Mouse (Mus musculus): ENCODE measurements at regions not wholly inside any gene's neighbourhood (a gene's known extent, or its start where the extent isn't known, plus 50 kb on each side); places are given as distances from the start of the nearest gene placed in this dataset.
"Not testable (repeated sequence)": the region's sequence is repeated elsewhere in the genome, so short reads cannot be mapped to it uniquely, and the experiment has no call there.

- DNase-seq (ENCODE audit: low spot score): no peak
These were observed 421.6 kb upstream of the Zfp507 start for GRCm38 (mm10) chr7:36224416-36224815.

- DNase-seq (ENCODE audit: low spot score): no peak
These were observed 415.6 kb upstream of the Zfp507 start for GRCm38 (mm10) chr7:36218386-36218785.

- no peak for DNase-seq (ENCODE audit: low spot score)
These were observed 407.2 kb upstream of the Zfp507 start for GRCm38 (mm10) chr7:36210034-36210433.

GRCm38 (mm10) chr7:36207525-36208260 lies 404.9 kb upstream of the Zfp507 start:
- no peak for DNase-seq (ENCODE audit: low spot score)

GRCm38 (mm10) chr7:36198091-36198700 lies 395.4 kb upstream of the Zfp507 start:
- no peak for DNase-seq (ENCODE audit: low spot score)

GRCm38 (mm10) chr7:36196154-36196720 lies 393.4 kb upstream of the Zfp507 start:
- no peak for DNase-seq (ENCODE audit: low spot score)

- no peak for DNase-seq (ENCODE audit: low spot score)
These were observed 389.8 kb upstream of the Zfp507 start for GRCm38 (mm10) chr7:36192645-36193044.

GRCm38 (mm10) chr7:36177947-36178346 lies 375.1 kb upstream of the Zfp507 start:
- peak; percentile 7 for DNase-seq (ENCODE audit: low spot score)

GRCm38 (mm10) chr7:36175296-36175695 lies 372.5 kb upstream of the Zfp507 start:
- no peak for DNase-seq (ENCODE audit: low spot score)

GRCm38 (mm10) chr7:36172511-36172910 lies 369.7 kb upstream of the Zfp507 start:
- DNase-seq (ENCODE audit: low spot score): not testable (repeated sequence)

GRCm38 (mm10) chr7:36157270-36157945 lies 354.6 kb upstream of the Zfp507 start:
- DNase-seq (ENCODE audit: low spot score): peak; percentile 62

- no peak for DNase-seq (ENCODE audit: low spot score)
These were observed 353.8 kb upstream of the Zfp507 start for GRCm38 (mm10) chr7:36156595-36156994.

GRCm38 (mm10) chr7:36155576-36155975 lies 352.8 kb upstream of the Zfp507 start:
- DNase-seq (ENCODE audit: low spot score): no peak

GRCm38 (mm10) chr7:36155159-36155558 lies 352.4 kb upstream of the Zfp507 start:
- DNase-seq (ENCODE audit: low spot score): no peak

GRCm38 (mm10) chr7:36150871-36151560 lies 348.2 kb upstream of the Zfp507 start:
- DNase-seq (ENCODE audit: low spot score): peak; percentile 56

GRCm38 (mm10) chr7:36136571-36136970 lies 333.8 kb upstream of the Zfp507 start:
- no peak for DNase-seq (ENCODE audit: low spot score)

GRCm38 (mm10) chr7:36134557-36134956 lies 331.8 kb upstream of the Zfp507 start:
- no peak for DNase-seq (ENCODE audit: low spot score)

- DNase-seq (ENCODE audit: low spot score): no peak
These were observed 330.9 kb upstream of the Zfp507 start for GRCm38 (mm10) chr7:36133658-36134143.

GRCm38 (mm10) chr7:36133026-36133425 lies 330.2 kb upstream of the Zfp507 start:
- no peak for DNase-seq (ENCODE audit: low spot score)

- no peak for DNase-seq (ENCODE audit: low spot score)
These were observed 329.8 kb upstream of the Zfp507 start for GRCm38 (mm10) chr7:36132569-36132968.

GRCm38 (mm10) chr7:36097054-36097453 lies 294.3 kb upstream of the Zfp507 start:
- no peak for DNase-seq (ENCODE audit: low spot score)

Data from retina, embryonic 14.5 days (tissue).